Mouse (Mus musculus): ENCODE data around the gene Gpsm1.

DNA sequence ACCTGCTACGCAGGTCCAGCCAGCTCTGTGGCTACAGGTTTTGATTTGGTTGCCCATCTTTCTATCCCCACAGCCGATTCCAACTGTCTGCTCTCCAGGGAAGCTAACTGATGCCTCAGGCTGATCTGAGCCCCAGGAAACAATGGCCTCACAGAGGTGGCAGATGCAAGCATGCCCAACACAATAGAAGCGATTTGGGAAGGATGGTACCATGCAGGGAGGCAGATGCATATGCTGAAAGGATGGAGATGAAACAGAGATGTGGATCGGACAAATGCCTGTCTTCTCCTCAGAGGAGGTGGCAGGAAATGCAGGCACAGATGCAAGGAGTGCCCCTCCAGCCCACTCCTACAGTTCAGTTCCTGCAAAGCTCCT, 16.5 kb upstream of the Gpsm1 start:
- TF ChIP-seq POLR2A (IDR thresholded peaks at IDR 0.05; ENCODE audit: control insufficient read depth, extremely low read depth, insufficient read depth, low read length, poor library complexity) (no peak), CTCF (IDR thresholded peaks at IDR 0.05; ENCODE audit: borderline replicate concordance, control insufficient read depth, extremely low read depth, insufficient read depth, low read length, poor library complexity) (no peak)

All from thymus, adult 2 months (tissue).